Mouse (Mus musculus): ENCODE results near the gene Rps6kl1. TPM values are rescaled to one million over a fixed set of nuclear protein-coding genes. Genes with fewer than 3 reads are reported as not detected.
A peak's percentile ranks its signal among the peaks of the same experiment; 100 is the strongest.
"Not testable (repeated sequence)": the region's sequence is repeated elsewhere in the genome, so short reads cannot be mapped to it uniquely, and the experiment has no call there.

Rps6kl1 gene
- polyA plus RNA-seq, 2 experiments: 0.31 to 0.57 TPM

DNA sequence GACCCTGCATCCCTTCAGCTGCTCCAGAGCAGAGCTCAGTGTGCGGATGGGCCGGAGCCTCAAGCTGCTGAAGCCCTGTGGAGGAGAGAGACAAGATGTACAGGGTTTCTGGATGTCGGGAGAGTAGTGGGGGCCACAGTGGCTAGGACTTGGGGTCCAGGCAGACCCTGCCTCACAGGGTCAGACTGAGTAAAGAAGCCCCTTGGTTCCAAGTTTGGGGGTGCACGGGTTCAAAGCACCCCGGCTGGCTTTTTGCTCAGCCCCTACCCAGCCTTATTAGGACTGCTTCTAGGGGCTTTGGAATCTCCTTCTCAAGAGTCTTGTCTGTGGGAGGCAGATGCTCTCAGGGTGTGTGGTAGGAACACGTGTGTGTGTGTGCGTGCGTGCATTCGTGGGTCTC is 4.2 kb downstream of the Rps6kl1 start:
- H3K4me3 ChIP-seq (ENCODE audit: insufficient read depth in 1 of 2, low read depth in 2 of 2, low read length in 2 of 2): no peak overlapping the region
- no peaks in the 10 kb centered on the region for H3K36me3 ChIP-seq (replicated peaks; ENCODE audit: control insufficient read depth, insufficient read depth, low read depth)
- TF ChIP-seq EP300 (IDR thresholded peaks at IDR 0.05; ENCODE audit: low read depth) (no peak), CTCF (IDR thresholded peaks at IDR 0.05; ENCODE audit: low read depth) (no peak)
- no peaks in the 10 kb centered on the region; the same call in 1 of the 2 replicates for H3K27me3 ChIP-seq (ENCODE audit: control insufficient read depth, insufficient read depth, low read length)
- ATAC-seq (ENCODE audit: insufficient read depth) (no peak), DNase-seq (ENCODE audit: low read depth in 3 of 3, low spot score in 3 of 3) (no peak)
- no peak overlapping the region for H3K4me2 ChIP-seq (ENCODE audit: low read depth)
- no peak overlapping the region for H3K9ac ChIP-seq (replicated peaks)
- no peak overlapping the region for H3K27ac ChIP-seq
- 66% methylated on average over 9 of the region's 9 CpGs for WGBS (ENCODE audit: insufficient replicate concordance)
- H3K9me3 ChIP-seq (ENCODE audit: control insufficient read depth, low read length): no peaks in the 10 kb centered on the region
- peaks cover 0 to 6% of the 10 kb centered on the region in 2 experiments; a peak in 2 of 4 replicates for H3K4me1 ChIP-seq (replicated peaks; ENCODE audit: control insufficient read depth in 2 of 2, insufficient read depth in 2 of 2, low read length in 1 of 2)

- no peak overlapping the region for H3K9ac ChIP-seq (replicated peaks)
- H3K27me3 ChIP-seq (ENCODE audit: control insufficient read depth, insufficient read depth, low read length): no peaks in the 10 kb centered on the region; the same call in 1 of the 2 replicates
- H3K4me1 ChIP-seq (replicated peaks; ENCODE audit: control insufficient read depth in 2 of 2, insufficient read depth in 2 of 2, low read length in 1 of 2): peaks cover 0 to 2% of the 10 kb centered on the region in 2 experiments; a peak in 2 of 4 replicates
- DNase-seq (ENCODE audit: low read depth in 3 of 3, low spot score in 3 of 3) (no peak), ATAC-seq (ENCODE audit: insufficient read depth) (no peak)
- no peak overlapping the region for H3K27ac ChIP-seq
- H3K36me3 ChIP-seq (replicated peaks; ENCODE audit: control insufficient read depth, insufficient read depth, low read depth): no peaks in the 10 kb centered on the region
- no peaks in the 10 kb centered on the region for H3K9me3 ChIP-seq (ENCODE audit: control insufficient read depth, low read length)
- no peak overlapping the region for H3K4me2 ChIP-seq (ENCODE audit: low read depth)
- no peak overlapping the region for H3K4me3 ChIP-seq (ENCODE audit: insufficient read depth in 1 of 2, low read depth in 2 of 2, low read length in 2 of 2)
- TF ChIP-seq EP300 (IDR thresholded peaks at IDR 0.05; ENCODE audit: low read depth) (no peak), CTCF (IDR thresholded peaks at IDR 0.05; ENCODE audit: low read depth) (no peak)
- 28% methylated on average over 10 of the region's 11 CpGs for WGBS (ENCODE audit: insufficient replicate concordance)
Observed at GRCm38 (mm10) chr12:85146355-85146754, 4.7 kb downstream of the Rps6kl1 start.

- DNase-seq (ENCODE audit: low read depth in 3 of 3, low spot score in 3 of 3): no peak
- Histone ChIP-seq H3K9me3 (ENCODE audit: control insufficient read depth, low read length) (no peaks in the 10 kb centered on the region), H3K9ac (replicated peaks) (no peak overlapping the region), H3K36me3 (replicated peaks; ENCODE audit: control insufficient read depth, insufficient read depth, low read depth) (no peaks in the 10 kb centered on the region), H3K27me3 (ENCODE audit: control insufficient read depth, insufficient read depth, low read length) (no peaks in the 10 kb centered on the region; the same call in 1 of the 2 replicates), H3K4me3 (ENCODE audit: insufficient read depth in 1 of 2, low read depth in 2 of 2, low read length in 2 of 2) (no peak overlapping the region), H3K27ac (no peak overlapping the region), H3K4me1 (replicated peaks; ENCODE audit: control insufficient read depth in 2 of 2, insufficient read depth in 2 of 2, low read length in 1 of 2) (no peaks in the 10 kb centered on the region), H3K4me2 (ENCODE audit: low read depth) (no peak overlapping the region)
- no peak for ATAC-seq (ENCODE audit: insufficient read depth)
- 61% methylated on average over 9 of the region's 9 CpGs for WGBS (ENCODE audit: insufficient replicate concordance)
- TF ChIP-seq EP300 (IDR thresholded peaks at IDR 0.05; ENCODE audit: low read depth) (no peak), CTCF (IDR thresholded peaks at IDR 0.05; ENCODE audit: low read depth) (no peak)
Observed at GRCm38 (mm10) chr12:85145630-85146029, 5.4 kb downstream of the Rps6kl1 start.

GRCm38 (mm10) chr12:85144821-85145220 is 6.2 kb downstream of the Rps6kl1 start:
- H3K4me1 ChIP-seq (replicated peaks; ENCODE audit: control insufficient read depth in 2 of 2, insufficient read depth in 2 of 2, low read length in 1 of 2): no peaks in the 10 kb centered on the region
- DNase-seq (ENCODE audit: low read depth in 3 of 3, low spot score in 3 of 3): no peak
- H3K36me3 ChIP-seq (replicated peaks; ENCODE audit: control insufficient read depth, insufficient read depth, low read depth): no peaks in the 10 kb centered on the region
- no peak overlapping the region for H3K4me2 ChIP-seq (ENCODE audit: low read depth)
- no peak for TF ChIP-seq EP300 (IDR thresholded peaks at IDR 0.05; ENCODE audit: low read depth)
- no peak for TF ChIP-seq CTCF (IDR thresholded peaks at IDR 0.05; ENCODE audit: low read depth)
- H3K9ac ChIP-seq (replicated peaks): no peak overlapping the region
- WGBS (ENCODE audit: insufficient replicate concordance): 87% methylated on average over 4 of the region's 4 CpGs
- H3K27ac ChIP-seq: no peak overlapping the region
- no peaks in the 10 kb centered on the region for H3K9me3 ChIP-seq (ENCODE audit: control insufficient read depth, low read length)
- H3K27me3 ChIP-seq (ENCODE audit: control insufficient read depth, insufficient read depth, low read length): no peaks in the 10 kb centered on the region
- ATAC-seq (ENCODE audit: insufficient read depth): no peak
- H3K4me3 ChIP-seq (ENCODE audit: insufficient read depth in 1 of 2, low read depth in 2 of 2, low read length in 2 of 2): no peak overlapping the region

DNA sequence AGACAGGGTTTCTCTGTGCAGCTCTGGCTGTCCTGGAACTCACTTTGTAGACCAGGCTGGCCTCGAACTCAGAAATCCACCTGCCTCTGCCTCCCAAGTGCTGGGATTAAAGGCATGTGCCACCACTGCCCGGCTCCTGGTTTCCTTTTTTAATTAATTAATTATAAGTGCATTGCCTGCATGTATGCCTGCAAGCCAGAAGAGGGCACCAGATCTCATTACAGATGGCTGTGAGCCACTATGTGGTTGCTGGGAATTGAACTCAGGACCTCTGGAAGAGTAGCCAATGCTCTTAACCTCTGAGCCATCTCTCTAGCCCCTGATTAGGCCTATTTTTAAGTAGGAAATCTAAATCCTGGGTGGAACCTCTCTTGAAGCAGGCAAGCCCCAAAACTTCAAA is 6.8 kb downstream of the Rps6kl1 start:
- not testable (repeated sequence) for H3K27ac ChIP-seq; ATAC-seq (ENCODE audit: insufficient read depth); H3K27me3 ChIP-seq (ENCODE audit: control insufficient read depth, insufficient read depth, low read length); H3K36me3 ChIP-seq (replicated peaks; ENCODE audit: control insufficient read depth, insufficient read depth, low read depth); H3K4me3 ChIP-seq (ENCODE audit: insufficient read depth in 1 of 2, low read depth in 2 of 2, low read length in 2 of 2); H3K4me1 ChIP-seq (replicated peaks; ENCODE audit: control insufficient read depth in 2 of 2, insufficient read depth in 2 of 2, low read length in 1 of 2); H3K9me3 ChIP-seq (ENCODE audit: control insufficient read depth, low read length); H3K4me2 ChIP-seq (ENCODE audit: low read depth); H3K9ac ChIP-seq (replicated peaks); DNase-seq (ENCODE audit: low read depth in 3 of 3, low spot score in 3 of 3)
- WGBS (ENCODE audit: insufficient replicate concordance): 53% methylated on average over 2 of the region's 2 CpGs
- TF ChIP-seq CTCF (IDR thresholded peaks at IDR 0.05; ENCODE audit: low read depth): peak; percentile 49

Measured in liver, embryonic 14.5 days (tissue).